Mouse (Mus musculus): ENCODE data around the gene Slc38a11. TPM values are rescaled to one million over a fixed set of nuclear protein-coding genes. Genes with fewer than 3 reads are reported as not detected.

The Slc38a11 gene
- total RNA-seq (2021), result 19.6 and 27.8 TPM in 2 replicates
- long read RNA-seq, experiment 1, partial matches to known transcripts, result 0 of 10 reads
- long read RNA-seq, experiment 1, other reads (novel, unspliced or antisense), result 6 of 10 reads
- long read RNA-seq, experiment 2, partial matches to known transcripts, result 0 of 7 reads
- long read RNA-seq, experiment 2, other reads (novel, unspliced or antisense), result 3 of 7 reads

GRCm38 (mm10) chr2:65363828-65364497 lies at the start of gene Slc38a11:
Gene Slc38a11 (minus strand): TSS chr2:65364034.
- DNase-seq, result peak; percentile 57

GRCm38 (mm10) chr2:65407110-65407509 lies 43.3 kb upstream of the Slc38a11 start:
- no peak for DNase-seq

DNA sequence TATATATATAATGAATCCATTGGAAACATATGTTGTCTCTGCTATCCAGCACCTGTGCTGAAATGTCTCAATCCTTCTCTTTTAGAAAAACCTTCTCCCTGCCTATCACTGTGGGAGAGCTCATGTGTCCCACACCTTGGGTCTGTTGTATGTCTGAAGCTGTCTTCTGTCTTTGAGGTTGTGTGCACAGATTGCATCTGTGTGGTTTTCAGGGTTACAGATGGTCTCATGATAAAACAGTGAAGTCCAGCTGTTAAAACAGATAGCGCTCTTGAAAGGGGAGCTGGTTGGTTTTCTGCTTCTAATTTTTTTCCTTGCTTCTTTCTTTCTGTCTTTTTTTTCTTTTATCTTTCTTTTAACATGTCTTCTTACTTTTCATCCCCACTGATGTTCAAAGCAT lies 41.6 kb upstream of the Slc38a11 start:
- no peak for DNase-seq

DNA sequence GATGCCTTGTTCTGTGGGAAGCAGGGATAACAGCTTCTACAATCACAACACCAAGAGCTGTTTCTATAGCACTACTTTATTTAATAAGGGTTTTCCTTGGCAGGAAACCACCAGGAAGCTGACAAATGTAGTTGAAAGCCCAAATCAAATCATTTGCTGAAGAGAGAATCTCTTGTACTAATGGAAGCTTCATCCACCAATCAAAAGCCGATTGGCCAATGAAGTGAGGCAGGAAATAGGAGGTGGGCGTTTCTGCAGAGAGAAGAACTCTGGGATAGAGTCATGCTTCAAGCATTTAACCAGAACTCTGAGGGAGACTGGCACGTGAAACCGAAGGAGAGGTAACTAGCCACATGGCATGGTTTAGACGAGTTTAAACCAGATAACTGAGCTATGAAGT lies 38.2 kb upstream of the Slc38a11 start:
- no peak for DNase-seq

GRCm38 (mm10) chr2:65399938-65400337 lies 36.1 kb upstream of the Slc38a11 start:
- no peak for DNase-seq

GRCm38 (mm10) chr2:65396128-65396527 lies 32.3 kb upstream of the Slc38a11 start:
- peak; percentile 12 for DNase-seq

- DNase-seq, result peak; percentile 11
Observed at GRCm38 (mm10) chr2:65393061-65393460, 29.2 kb upstream of the Slc38a11 start.

DNA sequence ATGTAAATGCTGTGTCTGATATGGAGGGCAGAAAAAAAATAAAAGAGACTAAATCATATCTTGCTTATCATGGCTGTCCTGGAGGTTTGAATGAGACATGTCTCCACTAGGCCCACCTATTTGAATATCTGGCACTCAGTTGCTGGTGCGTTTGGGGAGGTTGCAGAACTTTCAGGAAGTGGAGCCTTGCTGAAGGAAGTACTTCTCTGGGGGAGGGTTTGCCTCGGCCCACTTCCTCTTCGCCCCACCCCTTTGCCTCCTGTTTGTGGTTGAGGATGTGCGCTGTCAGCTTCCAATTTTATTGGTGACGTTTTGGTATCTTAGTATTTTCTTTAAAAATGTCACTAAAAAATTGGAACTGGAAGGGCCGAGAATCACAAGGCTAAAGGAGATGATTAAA lies 27.5 kb upstream of the Slc38a11 start:
- DNase-seq, result no peak

GRCm38 (mm10) chr2:65384815-65385214 lies 21.0 kb upstream of the Slc38a11 start:
- DNase-seq, result no peak

GRCm38 (mm10) chr2:65382485-65382884 lies 18.7 kb upstream of the Slc38a11 start:
- DNase-seq, result no peak

DNA sequence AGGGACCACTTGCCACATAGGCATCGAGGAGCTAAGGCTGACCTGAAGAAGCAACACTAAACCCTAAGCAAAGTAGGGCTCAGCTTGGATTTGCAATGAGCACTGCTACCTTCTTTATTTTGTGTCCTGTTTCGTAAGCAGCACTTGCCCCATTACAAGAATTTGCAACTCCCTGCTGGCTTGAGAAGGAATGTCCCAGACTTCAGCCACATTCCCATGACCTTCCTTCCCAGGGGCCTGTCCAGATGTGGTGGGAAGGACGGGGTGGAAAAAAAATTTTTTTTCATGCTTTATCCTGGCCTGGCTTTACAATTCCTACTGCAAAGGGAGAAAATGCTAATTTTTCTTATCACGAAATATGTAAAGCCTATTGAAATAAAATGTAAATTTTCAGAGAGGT lies 14.6 kb upstream of the Slc38a11 start:
- DNase-seq, result peak; percentile 18

GRCm38 (mm10) chr2:65374410-65374809 lies 10.6 kb upstream of the Slc38a11 start:
- no peak for DNase-seq

- no peak for DNase-seq
Observed at GRCm38 (mm10) chr2:65373076-65373475, 9.2 kb upstream of the Slc38a11 start.

GRCm38 (mm10) chr2:65360736-65361475 lies 2.9 kb downstream of the Slc38a11 start:
- DNase-seq, result no peak

- DNase-seq, result no peak
Observed at GRCm38 (mm10) chr2:65347367-65347766, 16.5 kb downstream of the Slc38a11 start.

- no peak for DNase-seq
Observed at GRCm38 (mm10) chr2:65346915-65347314, 16.9 kb downstream of the Slc38a11 start.

- DNase-seq, result no peak
Observed at GRCm38 (mm10) chr2:65346037-65346436, 17.8 kb downstream of the Slc38a11 start.

DNA sequence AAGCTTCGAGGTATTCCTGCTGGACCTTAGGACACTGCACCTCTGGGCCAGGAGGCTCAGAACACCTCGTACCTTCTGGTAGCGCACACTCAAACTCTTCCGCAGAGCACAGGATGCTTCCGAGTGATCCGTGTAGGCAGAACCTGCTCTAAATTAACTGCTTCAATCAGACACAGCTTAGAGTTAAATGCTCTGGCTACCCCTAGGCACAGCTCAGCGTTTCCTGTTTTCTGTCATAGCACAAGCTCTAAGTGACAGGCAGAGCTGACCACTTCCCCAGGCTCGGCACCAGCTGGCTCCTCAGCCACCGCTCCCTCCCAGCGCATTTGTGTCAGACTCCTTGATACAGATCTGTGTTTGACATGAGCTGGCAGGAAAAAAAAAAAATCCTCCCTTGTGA lies 21.8 kb downstream of the Slc38a11 start:
- peak; percentile 51 for DNase-seq

DNA sequence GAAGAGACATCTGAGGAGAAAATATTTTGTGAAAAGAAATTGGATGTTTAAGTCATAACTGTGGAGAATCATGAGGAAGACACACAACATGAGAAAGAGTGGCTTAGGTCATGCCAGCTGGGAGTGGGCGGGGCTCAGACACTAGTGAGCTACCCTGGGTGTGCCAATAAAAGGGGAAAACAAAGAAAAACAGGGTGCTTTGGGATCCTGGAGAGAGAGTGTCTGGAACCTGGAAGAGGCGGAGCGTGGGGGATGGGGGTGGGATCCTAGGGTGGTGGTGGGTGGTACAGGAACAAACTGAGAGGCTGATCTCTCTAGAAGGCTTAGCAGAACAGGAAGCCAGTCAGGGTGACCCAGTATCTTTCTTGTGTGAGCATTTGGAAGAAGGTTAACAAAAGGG lies 23.0 kb downstream of the Slc38a11 start:
- DNase-seq, result no peak

GRCm38 (mm10) chr2:65337378-65338140 lies 26.3 kb downstream of the Slc38a11 start:
- DNase-seq, result peak; percentile 79

- DNase-seq, result no peak
Observed at GRCm38 (mm10) chr2:65336608-65337007, 27.2 kb downstream of the Slc38a11 start.

GRCm38 (mm10) chr2:65334091-65334490 lies 29.7 kb downstream of the Slc38a11 start:
- peak; percentile 14 for DNase-seq

GRCm38 (mm10) chr2:65331321-65331720 lies 32.5 kb downstream of the Slc38a11 start:
- peak; percentile 78 for DNase-seq
